In the genomic region with DNA sequence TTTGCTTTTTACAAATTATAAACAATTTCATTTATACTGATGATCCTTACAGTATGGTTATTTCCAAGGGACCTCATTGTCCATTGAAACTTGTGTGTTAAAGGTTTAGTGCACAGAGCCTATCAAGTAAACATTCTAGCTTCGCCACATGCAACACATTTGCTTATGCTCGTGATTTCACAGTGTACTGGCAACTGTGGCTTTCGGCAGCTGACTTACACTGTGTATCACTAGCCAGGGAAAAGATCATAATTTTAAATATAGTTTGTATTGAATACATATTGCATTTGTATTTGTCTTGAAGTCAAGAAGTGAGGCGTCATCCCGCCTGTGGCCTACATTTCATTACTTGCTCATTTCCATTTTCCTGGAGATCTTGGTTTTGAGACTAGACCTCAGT, we compare ENCODE assay signal across 18 mouse cellular contexts.
DNase-seq lines count a peak whose midpoint lies in the region; ATAC-seq lines count a peak whose summit lies in the region.
"Had no signal": no experiment of that assay in that cellular context is flagged by ENCODE, and none has a peak within 500 bp of the region (broad histone marks: within the 10 kb centered on the region; RNA-seq: fewer than 3 reads in every experiment).

No protein-coding gene starts in this region.

- H3K4me2 ChIP-seq in forebrain, embryonic 16.5 days (ENCODE audit: low read length) = no peak overlapping the region
- H3K4me2 ChIP-seq in forebrain, embryonic 14.5 days (ENCODE audit: low read length) = no peak overlapping the region
- no peak overlapping the region for H3K4me2 ChIP-seq in midbrain, embryonic 15.5 days
- no peak overlapping the region for H3K4me2 ChIP-seq in midbrain, embryonic 13.5 days (replicated peaks)
- H3K4me2 ChIP-seq: embryonic facial prominence, embryonic 13.5 days; embryonic facial prominence, embryonic 15.5 days had no signal

- no peak overlapping the region for H3K27ac ChIP-seq in forebrain, embryonic 16.5 days (ENCODE audit: low read length)
- H3K27ac ChIP-seq in forebrain, embryonic 14.5 days (ENCODE audit: low read depth, low read length) = no peak overlapping the region
- H3K27ac ChIP-seq in midbrain, embryonic 15.5 days = peak overlapping the region; percentile 1; the same call in 1 of the 2 replicates
- no peak overlapping the region for H3K27ac ChIP-seq in midbrain, embryonic 13.5 days
- H3K27ac ChIP-seq: embryonic facial prominence, embryonic 13.5 days; embryonic facial prominence, embryonic 15.5 days; forebrain, embryonic 10.5 days had no signal

- 82% methylated on average over 5 of the region's 5 CpGs for WGBS in forebrain, embryonic 16.5 days
- WGBS in forebrain, embryonic 14.5 days = 88% methylated on average over 5 of the region's 5 CpGs
- 76% methylated on average over 5 of the region's 5 CpGs for WGBS in midbrain, embryonic 15.5 days
- WGBS in midbrain, embryonic 13.5 days = 81% methylated on average over 5 of the region's 5 CpGs

- H3K9me3 ChIP-seq in forebrain, embryonic 16.5 days (ENCODE audit: control insufficient read depth, low read length) = no peaks in the 10 kb centered on the region
- H3K9me3 ChIP-seq in forebrain, embryonic 14.5 days (replicated peaks; ENCODE audit: control insufficient read depth, low read length) = no peaks in the 10 kb centered on the region
- H3K9me3 ChIP-seq in midbrain, embryonic 15.5 days = no peaks in the 10 kb centered on the region
- no peaks in the 10 kb centered on the region for H3K9me3 ChIP-seq in midbrain, embryonic 13.5 days
- H3K9me3 ChIP-seq: embryonic facial prominence, embryonic 13.5 days; embryonic facial prominence, embryonic 15.5 days; forebrain, embryonic 10.5 days had no signal

- no peaks in the 10 kb centered on the region for H3K36me3 ChIP-seq in forebrain, embryonic 16.5 days (ENCODE audit: control insufficient read depth, insufficient read depth)
- no peaks in the 10 kb centered on the region for H3K36me3 ChIP-seq in forebrain, embryonic 14.5 days (ENCODE audit: control insufficient read depth, insufficient read depth, low read length)
- H3K36me3 ChIP-seq in midbrain, embryonic 15.5 days (replicated peaks) = no peaks in the 10 kb centered on the region
- no peaks in the 10 kb centered on the region for H3K36me3 ChIP-seq in midbrain, embryonic 13.5 days
- H3K36me3 ChIP-seq: embryonic facial prominence, embryonic 13.5 days; embryonic facial prominence, embryonic 15.5 days; forebrain, embryonic 10.5 days had no signal

- 0 out of 2 replicates have a peak, but pooled peaks have one; percentile 53 for ATAC-seq in forebrain, embryonic 16.5 days
- ATAC-seq in forebrain, embryonic 14.5 days = no peak
- ATAC-seq in midbrain, embryonic 15.5 days (replicated peaks) = no peak
- ATAC-seq in midbrain, embryonic 13.5 days = no peak

- H3K4me1 ChIP-seq in forebrain, embryonic 16.5 days (replicated peaks; ENCODE audit: control insufficient read depth, insufficient read depth, low read length) = no peaks in the 10 kb centered on the region; the same call in 1 of the 2 replicates
- no peaks in the 10 kb centered on the region for H3K4me1 ChIP-seq in forebrain, embryonic 14.5 days (ENCODE audit: control insufficient read depth, insufficient read depth, low read length)
- no peaks in the 10 kb centered on the region; the same call in 1 of the 2 replicates for H3K4me1 ChIP-seq in midbrain, embryonic 15.5 days
- 0 out of 2 replicates have a peak, but pooled peaks cover 4% of the 10 kb centered on the region for H3K4me1 ChIP-seq in midbrain, embryonic 13.5 days (replicated peaks)
- H3K4me1 ChIP-seq: embryonic facial prominence, embryonic 13.5 days; embryonic facial prominence, embryonic 15.5 days; forebrain, embryonic 10.5 days had no signal

- no peak overlapping the region for H3K9ac ChIP-seq in forebrain, embryonic 16.5 days (replicated peaks; ENCODE audit: low read depth, low read length)
- no peak overlapping the region for H3K9ac ChIP-seq in forebrain, embryonic 14.5 days (ENCODE audit: low read length)
- no peak overlapping the region for H3K9ac ChIP-seq in midbrain, embryonic 15.5 days
- H3K9ac ChIP-seq in midbrain, embryonic 13.5 days (replicated peaks) = no peak overlapping the region
- H3K9ac ChIP-seq: embryonic facial prominence, embryonic 13.5 days; embryonic facial prominence, embryonic 15.5 days had no signal

- DNase-seq in forebrain, embryonic 14.5 days (ENCODE audit: low spot score) = no peak
- DNase-seq: adrenal gland, adult 2 months; adrenal gland, postnatal 10 days; adrenal gland, postnatal 25 days; cerebellum, adult 11 months; cerebellum, adult 18-20 months; cerebellum, adult 8-10 months; cerebellum, adult 9-11 months; cerebellum, postnatal 14 days; cerebellum, postnatal 36 days; embryo, embryonic 11 days had no signal

- no peak overlapping the region for H3K4me3 ChIP-seq in forebrain, embryonic 16.5 days (replicated peaks; ENCODE audit: low read length)
- no peak overlapping the region for H3K4me3 ChIP-seq in forebrain, embryonic 14.5 days (ENCODE audit: low read depth, low read length)
- no peak overlapping the region for H3K4me3 ChIP-seq in midbrain, embryonic 15.5 days
- no peak overlapping the region for H3K4me3 ChIP-seq in midbrain, embryonic 13.5 days (replicated peaks)
- H3K4me3 ChIP-seq: embryonic facial prominence, embryonic 13.5 days; embryonic facial prominence, embryonic 15.5 days; erythroblast, embryonic 14.5 days; forebrain, embryonic 10.5 days had no signal

- no peaks in the 10 kb centered on the region for H3K27me3 ChIP-seq in forebrain, embryonic 16.5 days (replicated peaks; ENCODE audit: control insufficient read depth, insufficient read depth, low read length)
- no peaks in the 10 kb centered on the region for H3K27me3 ChIP-seq in forebrain, embryonic 14.5 days (replicated peaks; ENCODE audit: control insufficient read depth, insufficient read depth, low read length)
- H3K27me3 ChIP-seq in midbrain, embryonic 15.5 days (replicated peaks) = no peaks in the 10 kb centered on the region
- no peaks in the 10 kb centered on the region for H3K27me3 ChIP-seq in midbrain, embryonic 13.5 days
- H3K27me3 ChIP-seq: embryonic facial prominence, embryonic 13.5 days; embryonic facial prominence, embryonic 15.5 days had no signal
